Mouse (Mus musculus) C2C12 (cell line): Measurements from ENCODE around the gene Strn3. TPM values are rescaled to one million over a fixed set of nuclear protein-coding genes. Genes with fewer than 3 reads are reported as not detected.

Experiments
- H3K27me3 ChIP-seq: one replicate; pipeline ENCODE4 v1.6.1; 2011; ENCODE audit not compliant: control insufficient read depth, insufficient read depth, insufficient read length
- H3K36me3 ChIP-seq: one replicate; pipeline ENCODE4 v1.6.1; 2011; ENCODE audit not compliant: control insufficient read depth, insufficient read depth
- H3K4me3 ChIP-seq: one replicate; pipeline ENCODE4 v1.5.1; 2011; ENCODE audit warnings: mild to moderate bottlenecking, control low read depth; ENCODE audit not compliant: poor library complexity, insufficient read depth, severe bottlenecking
- H3K79me2 ChIP-seq: one replicate; pipeline ENCODE4 v1.6.1; 2011; ENCODE audit not compliant: control insufficient read depth, insufficient read depth
- H3K79me3 ChIP-seq: one replicate; pipeline ENCODE4 v1.6.1; 2011; ENCODE audit warnings: low read depth, control low read depth
- H3ac ChIP-seq: one replicate; pipeline ENCODE3; 2011; ENCODE audit warnings: low read depth; ENCODE audit not compliant: control insufficient read depth, insufficient read length
- CEBPB ChIP-seq: IDR thresholded peaks from one replicate; pipeline ENCODE4 v1.6.1; 2011; ENCODE audit warnings: low read depth, mild to moderate bottlenecking, control low read depth, moderate library complexity
- CTCF ChIP-seq: IDR thresholded peaks from one replicate; pipeline ENCODE4 v1.5.1; 2011; ENCODE audit not compliant: control insufficient read depth, insufficient read depth, insufficient read length
- FOSL1 ChIP-seq: IDR thresholded peaks from one replicate; pipeline ENCODE4 v1.8.0; 2011; ENCODE audit warnings: mild to moderate bottlenecking, low read length; ENCODE audit not compliant: poor library complexity, insufficient read depth, severe bottlenecking
- MAX ChIP-seq: IDR thresholded peaks from one replicate; pipeline ENCODE4 v1.6.1; 2011; ENCODE audit warnings: mild to moderate bottlenecking, control low read depth
- MYOD1 ChIP-seq: IDR thresholded peaks from one replicate; pipeline ENCODE4 v1.6.1; 2011; ENCODE audit warnings: low read depth; ENCODE audit not compliant: control insufficient read depth, insufficient read length
- MYOG ChIP-seq: IDR thresholded peaks from one replicate; pipeline ENCODE4 v1.6.1; 2011; ENCODE audit not compliant: control insufficient read depth, insufficient read length; ENCODE audit errors: extremely low read depth
- USF1 ChIP-seq: IDR thresholded peaks from one replicate; pipeline ENCODE4 v1.6.1; 2011; ENCODE audit warnings: low read depth, mild to moderate bottlenecking, control low read depth, moderate library complexity
- polyA plus RNA-seq: library from polyadenylated mRNA; unstranded; fragments of >200 nt; fragmentation: generic; extraction: Trizol; gene quantifications from one replicate; pipeline ENCODE4 v1.2.1, GENCODE M21; 2012; ENCODE audit warnings: missing spikeins

The Strn3 gene
- polyA plus RNA-seq, 1 experiment: 20.5 TPM

- Histone ChIP-seq H3K4me3 (no peak overlapping the region), H3K79me3 (no peaks in the 10 kb centered on the region), H3K27me3 (no peaks in the 10 kb centered on the region), H3K36me3 (no peaks in the 10 kb centered on the region), H3K79me2 (peaks cover 6% of the 10 kb centered on the region), H3ac (peak overlapping the region; percentile 18)
- TF ChIP-seq CEBPB: no peak
- TF ChIP-seq MYOD1: peak; percentile 81
- no peak for TF ChIP-seq USF1
- TF ChIP-seq MYOG: no peak
Observed at GRCm38 (mm10) chr12:51708941-51709686, 17.4 kb upstream of the Strn3 start.

- Histone ChIP-seq H3K79me3 (no peaks in the 10 kb centered on the region), H3K79me2 (peaks cover 10% of the 10 kb centered on the region), H3K36me3 (no peaks in the 10 kb centered on the region), H3K4me3 (no peak overlapping the region), H3ac (no peak overlapping the region), H3K27me3 (no peaks in the 10 kb centered on the region)
- no peak for TF ChIP-seq CTCF
- no peak for TF ChIP-seq MYOG
- TF ChIP-seq CEBPB: peak; percentile 16
- TF ChIP-seq USF1: peak; percentile 89
- no peak for TF ChIP-seq FOSL1
- TF ChIP-seq MAX: peak; percentile 63
- no peak for TF ChIP-seq MYOD1
Observed at GRCm38 (mm10) chr12:51706673-51707235, 15.1 kb upstream of the Strn3 start.

- H3K79me2 ChIP-seq: peaks cover 10% of the 10 kb centered on the region
- no peaks in the 10 kb centered on the region for H3K79me3 ChIP-seq
- TF ChIP-seq MYOG (no peak), MYOD1 (no peak), MAX (no peak), CTCF (no peak), FOSL1 (no peak), CEBPB (no peak), USF1 (no peak)
- H3K4me3 ChIP-seq: no peak overlapping the region
- H3K36me3 ChIP-seq: no peaks in the 10 kb centered on the region
- H3K27me3 ChIP-seq: no peaks in the 10 kb centered on the region
- H3ac ChIP-seq: no peak overlapping the region
Observed at GRCm38 (mm10) chr12:51705778-51706177, 14.1 kb upstream of the Strn3 start.

GRCm38 (mm10) chr12:51704572-51704971 is 12.9 kb upstream of the Strn3 start:
- Histone ChIP-seq H3ac (no peak overlapping the region), H3K79me3 (no peaks in the 10 kb centered on the region), H3K36me3 (no peaks in the 10 kb centered on the region), H3K27me3 (no peaks in the 10 kb centered on the region), H3K79me2 (peaks cover 10% of the 10 kb centered on the region), H3K4me3 (no peak overlapping the region)
- TF ChIP-seq MYOD1: no peak
- no peak for TF ChIP-seq MYOG
- TF ChIP-seq FOSL1: no peak
- TF ChIP-seq USF1: no peak

GRCm38 (mm10) chr12:51703859-51704258 is 12.2 kb upstream of the Strn3 start:
- H3K4me3 ChIP-seq: no peak overlapping the region
- TF ChIP-seq USF1 (peak; percentile 6), FOSL1 (no peak), CTCF (no peak), MAX (no peak), MYOG (no peak), CEBPB (no peak), MYOD1 (peak; percentile 87)
- H3K79me3 ChIP-seq: no peaks in the 10 kb centered on the region
- H3K79me2 ChIP-seq: peaks cover 10% of the 10 kb centered on the region
- no peak overlapping the region for H3ac ChIP-seq
- H3K27me3 ChIP-seq: no peaks in the 10 kb centered on the region
- H3K36me3 ChIP-seq: no peaks in the 10 kb centered on the region
